Mouse (Mus musculus) liver, embryonic 12.5 days (tissue): ENCODE data around the gene Shisa9. TPM values are rescaled to one million over a fixed set of nuclear protein-coding genes. Genes with fewer than 3 reads are reported as not detected.

Experiments used
- ATAC-seq: fragments of 200-750 bp; cut with Nextera tagmentation; 2 replicates; pipeline ENCODE4 v1.8.0; 2017; ENCODE audit warnings: moderate number of reproducible peaks, mild to moderate bottlenecking, moderate library complexity
- H3K27ac ChIP-seq: fragments of 300-500 bp; sonication (generic); 2 replicates; pipeline ENCODE4 v1.5.1; 2016; ENCODE audit warnings: mild to moderate bottlenecking
- H3K27me3 ChIP-seq: fragments of 300-500 bp; sonication (generic); replicated peaks from 2 replicates; pipeline ENCODE4 v1.6.1; 2016; ENCODE audit warnings: mild to moderate bottlenecking, moderate library complexity
- H3K36me3 ChIP-seq: fragments of 300-500 bp; sonication (generic); 2 replicates; pipeline ENCODE4 v1.6.1; 2016; ENCODE audit warnings: mild to moderate bottlenecking, moderate library complexity
- H3K4me1 ChIP-seq: fragments of 300-500 bp; sonication (generic); 2 replicates; pipeline ENCODE4 v1.6.1; 2016
- H3K4me2 ChIP-seq: fragments of 300-500 bp; sonication (generic); 2 replicates; pipeline ENCODE4 v1.6.1; 2016; ENCODE audit warnings: mild to moderate bottlenecking, moderate library complexity
- H3K4me3 ChIP-seq: fragments of 300-500 bp; sonication (generic); 2 replicates; pipeline ENCODE4 v1.5.1; 2016; ENCODE audit warnings: mild to moderate bottlenecking, moderate library complexity
- H3K9ac ChIP-seq: fragments of 300-500 bp; sonication (generic); 2 replicates; pipeline ENCODE4 v1.6.1; 2016; ENCODE audit warnings: mild to moderate bottlenecking, moderate library complexity
- H3K9me3 ChIP-seq: fragments of 300-500 bp; sonication (generic); replicated peaks from 2 replicates; pipeline ENCODE4 v1.6.1; 2016; ENCODE audit warnings: mild to moderate bottlenecking, moderate library complexity
- WGBS: fragments of 180-500 bp; shearing (Covaris S2); methylation state at CpG from one replicate; pipeline ENCODE4 v1.1.7; 2016; ENCODE audit not compliant: insufficient replicate concordance; 5-methylcytosine and 5-hydroxymethylcytosine counted together
- polyA plus RNA-seq: library from polyadenylated mRNA; unstranded; fragments of >200 nt; fragmentation: Nextera tagmentation; extraction: Ambion mirVana; gene quantifications from 2 replicates; pipeline ENCODE4 v1.2.1, GENCODE M21; 2016

Shisa9 gene
- polyA plus RNA-seq, 1 experiment from 2014 or later: 0.60 TPM

GRCm38 (mm10) chr16:12076270-12076669, 92.4 kb downstream of the Shisa9 start:
- no peak overlapping the region for H3K4me3 ChIP-seq
- H3K27me3 ChIP-seq: no peaks in the 10 kb centered on the region
- H3K4me1 ChIP-seq: no peaks in the 10 kb centered on the region
- no peaks in the 10 kb centered on the region for H3K9me3 ChIP-seq
- whole genome bisulfite sequencing: 44% methylated on average over 3 of the region's 3 CpGs
- no peak overlapping the region for H3K27ac ChIP-seq
- H3K36me3 ChIP-seq: no peaks in the 10 kb centered on the region
- H3K9ac ChIP-seq: no peak overlapping the region
- ATAC-seq: no peak
- H3K4me2 ChIP-seq: no peak overlapping the region

DNA sequence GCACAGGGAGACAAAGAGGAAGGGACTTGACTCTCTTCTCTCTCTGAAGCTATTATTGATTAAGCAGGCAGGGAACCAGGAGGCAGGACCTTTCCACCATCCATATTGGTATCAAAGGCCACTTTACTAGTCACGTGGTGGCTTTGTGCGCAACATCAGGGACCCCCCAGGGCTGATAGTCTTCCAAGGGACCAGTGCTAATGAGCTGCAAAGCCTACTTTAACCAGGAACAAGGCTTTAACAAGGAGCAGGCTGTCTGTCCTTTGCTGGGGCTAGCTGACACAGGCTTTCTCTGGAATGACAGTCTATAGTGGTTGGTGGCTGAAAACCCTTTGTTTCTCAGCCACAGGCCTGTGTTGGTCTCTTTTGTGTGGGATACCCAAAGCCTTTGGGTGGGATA, 92.8 kb downstream of the Shisa9 start:
- H3K4me3 ChIP-seq: no peak overlapping the region
- H3K4me1 ChIP-seq: no peaks in the 10 kb centered on the region
- H3K9ac ChIP-seq: no peak overlapping the region
- H3K9me3 ChIP-seq: no peaks in the 10 kb centered on the region
- H3K4me2 ChIP-seq: no peak overlapping the region
- H3K27me3 ChIP-seq: no peaks in the 10 kb centered on the region
- ATAC-seq: no peak
- H3K27ac ChIP-seq: no peak overlapping the region
- H3K36me3 ChIP-seq: no peaks in the 10 kb centered on the region
- 59% methylated on average over 2 of the region's 2 CpGs for WGBS

DNA sequence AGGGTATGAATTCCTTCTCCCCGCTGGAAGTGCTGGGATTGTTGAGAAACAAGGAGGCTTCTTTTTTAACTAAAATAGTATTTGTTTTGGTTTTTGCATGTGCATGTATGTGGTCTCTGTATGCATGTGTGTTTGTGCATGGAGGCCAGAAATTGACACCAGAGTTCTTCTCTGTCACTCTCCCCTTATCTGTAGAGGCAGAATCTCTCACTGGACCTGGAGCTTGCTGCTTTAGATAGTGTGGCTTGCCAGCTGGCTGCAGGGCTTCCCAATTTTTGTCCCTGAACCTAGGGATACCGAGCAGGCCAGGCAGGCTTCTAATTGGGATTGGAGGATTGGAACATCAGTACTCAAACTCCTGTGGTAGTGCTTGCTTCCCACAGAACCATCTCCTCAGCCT, 99.2 kb downstream of the Shisa9 start:
- Histone ChIP-seq H3K9ac (no peak overlapping the region), H3K36me3 (no peaks in the 10 kb centered on the region), H3K9me3 (no peaks in the 10 kb centered on the region), H3K27ac (no peak overlapping the region), H3K27me3 (no peaks in the 10 kb centered on the region), H3K4me3 (no peak overlapping the region), H3K4me2 (no peak overlapping the region), H3K4me1 (peaks cover 8% of the 10 kb centered on the region; the same call in 1 of the 2 replicates)
- WGBS: 48% methylated on average over 2 of the region's 2 CpGs
- ATAC-seq: peak; percentile 40; the same call in 1 of the 2 replicates

DNA sequence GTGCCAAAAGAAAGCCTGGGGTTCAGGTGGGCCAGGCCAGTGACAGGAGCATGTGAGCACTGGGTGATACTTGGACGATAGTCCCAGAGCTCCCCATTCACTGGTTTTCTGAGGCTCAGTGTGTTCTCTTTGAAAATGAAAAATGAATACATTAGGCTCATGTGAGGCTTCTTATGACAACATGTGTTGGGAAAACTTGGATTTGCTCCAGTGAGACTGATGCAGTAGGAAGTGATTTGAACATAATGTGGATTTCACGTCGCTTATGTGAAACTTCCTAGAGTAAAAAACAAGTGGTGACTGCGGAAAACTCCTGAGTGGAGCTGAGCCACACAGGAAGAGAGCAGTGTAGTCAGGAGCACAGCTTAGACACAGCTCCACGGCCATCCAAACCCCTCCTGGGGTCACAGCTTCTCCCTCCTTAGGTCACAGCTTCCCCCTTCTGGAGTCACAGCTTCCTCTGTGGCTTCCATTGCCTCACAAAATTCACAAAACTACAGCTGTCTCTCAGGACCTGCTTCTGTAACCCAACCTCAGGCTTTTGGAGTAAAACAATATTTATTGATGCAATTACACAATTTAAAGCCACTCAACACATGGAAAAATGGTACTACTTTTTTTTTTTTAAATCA, 106.8 kb downstream of the Shisa9 start:
- no peak for ATAC-seq
- H3K9ac ChIP-seq: no peak overlapping the region
- no peaks in the 10 kb centered on the region for H3K36me3 ChIP-seq
- H3K4me1 ChIP-seq: no peaks in the 10 kb centered on the region
- H3K27me3 ChIP-seq: no peaks in the 10 kb centered on the region
- 39% methylated on average over 5 of the region's 5 CpGs for WGBS
- no peaks in the 10 kb centered on the region for H3K9me3 ChIP-seq
- H3K27ac ChIP-seq: no peak overlapping the region
- H3K4me3 ChIP-seq: no peak overlapping the region
- H3K4me2 ChIP-seq: no peak overlapping the region

GRCm38 (mm10) chr16:12093253-12093652, 109.3 kb downstream of the Shisa9 start:
- Histone ChIP-seq H3K36me3 (no peaks in the 10 kb centered on the region), H3K27ac (no peak overlapping the region), H3K4me2 (no peak overlapping the region), H3K9ac (no peak overlapping the region), H3K4me3 (no peak overlapping the region), H3K9me3 (no peaks in the 10 kb centered on the region), H3K4me1 (no peaks in the 10 kb centered on the region), H3K27me3 (no peaks in the 10 kb centered on the region)
- no peak for ATAC-seq
- 69% methylated on average over 4 of the region's 4 CpGs for WGBS

GRCm38 (mm10) chr16:12094784-12095315, 110.9 kb downstream of the Shisa9 start:
- Histone ChIP-seq H3K27ac (no peak overlapping the region), H3K36me3 (no peaks in the 10 kb centered on the region), H3K4me1 (no peaks in the 10 kb centered on the region), H3K9me3 (no peaks in the 10 kb centered on the region), H3K9ac (no peak overlapping the region), H3K4me3 (no peak overlapping the region), H3K27me3 (no peaks in the 10 kb centered on the region), H3K4me2 (no peak overlapping the region)
- 88% methylated on average over 7 of the region's 7 CpGs for WGBS
- no peak for ATAC-seq

- H3K27me3 ChIP-seq: no peaks in the 10 kb centered on the region
- H3K4me1 ChIP-seq: no peaks in the 10 kb centered on the region
- no peaks in the 10 kb centered on the region for H3K36me3 ChIP-seq
- WGBS: 48% methylated on average over 2 of the region's 2 CpGs
- no peak overlapping the region for H3K4me2 ChIP-seq
- no peak overlapping the region for H3K27ac ChIP-seq
- H3K9ac ChIP-seq: no peak overlapping the region
- no peaks in the 10 kb centered on the region for H3K9me3 ChIP-seq
- no peak overlapping the region for H3K4me3 ChIP-seq
- ATAC-seq: no peak
These were observed 111.5 kb downstream of the Shisa9 start for GRCm38 (mm10) chr16:12095365-12095764.

GRCm38 (mm10) chr16:12108436-12108835, 124.5 kb downstream of the Shisa9 start:
- WGBS: 71% methylated on average over 4 of the region's 4 CpGs
- Histone ChIP-seq H3K9me3 (no peaks in the 10 kb centered on the region), H3K4me1 (no peaks in the 10 kb centered on the region), H3K36me3 (no peaks in the 10 kb centered on the region), H3K4me2 (no peak overlapping the region), H3K9ac (no peak overlapping the region), H3K27ac (no peak overlapping the region), H3K4me3 (no peak overlapping the region), H3K27me3 (no peaks in the 10 kb centered on the region)
- ATAC-seq: no peak

DNA sequence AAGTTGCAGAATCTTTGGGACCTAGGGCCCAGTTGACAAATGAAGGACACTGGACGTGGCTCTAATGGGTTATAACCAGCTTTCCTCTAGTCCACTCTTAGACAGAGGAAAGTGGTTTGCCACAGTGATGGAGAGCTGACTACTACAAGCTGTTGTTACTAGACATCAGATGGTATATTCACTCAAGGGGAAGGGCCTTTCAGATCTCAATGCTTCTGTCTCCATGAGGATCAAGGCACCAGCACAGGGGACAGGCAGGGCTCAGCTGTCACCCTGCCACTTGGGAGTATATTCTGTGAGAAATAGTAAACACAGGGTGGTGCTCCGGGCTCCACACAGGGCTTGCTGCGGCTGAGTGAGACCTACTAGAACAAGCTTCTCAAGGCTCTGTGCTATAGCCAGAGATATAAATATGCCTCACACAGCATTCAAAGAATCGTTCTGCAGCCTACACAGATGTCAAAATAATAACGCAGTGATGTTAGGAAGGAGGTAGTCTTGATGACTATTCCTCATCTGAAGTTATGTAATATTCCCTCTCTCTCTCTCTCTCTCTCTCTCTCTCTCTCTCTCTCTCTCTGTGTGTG, 127.0 kb downstream of the Shisa9 start:
- H3K27ac ChIP-seq: no peak overlapping the region
- WGBS: 66% methylated on average over 5 of the region's 5 CpGs

GRCm38 (mm10) chr16:12114396-12114795, 130.5 kb downstream of the Shisa9 start:
- WGBS: 64% methylated on average over 5 of the region's 5 CpGs
- no peaks in the 10 kb centered on the region for H3K36me3 ChIP-seq
- H3K9ac ChIP-seq: no peak overlapping the region
- no peak overlapping the region for H3K27ac ChIP-seq
- no peak for ATAC-seq
- no peak overlapping the region for H3K4me2 ChIP-seq
- H3K4me1 ChIP-seq: no peaks in the 10 kb centered on the region
- no peaks in the 10 kb centered on the region for H3K9me3 ChIP-seq
- H3K4me3 ChIP-seq: no peak overlapping the region
- no peaks in the 10 kb centered on the region; the same call in 1 of the 2 replicates for H3K27me3 ChIP-seq

More for the DNA sequence above, 127.0 kb downstream of the Shisa9 start:
- Histone ChIP-seq H3K27me3 (no peaks in the 10 kb centered on the region; the same call in 1 of the 2 replicates), H3K9ac (no peak overlapping the region), H3K4me2 (no peak overlapping the region), H3K36me3 (no peaks in the 10 kb centered on the region), H3K4me3 (no peak overlapping the region), H3K4me1 (no peaks in the 10 kb centered on the region), H3K9me3 (no peaks in the 10 kb centered on the region)
- no peak for ATAC-seq

DNA sequence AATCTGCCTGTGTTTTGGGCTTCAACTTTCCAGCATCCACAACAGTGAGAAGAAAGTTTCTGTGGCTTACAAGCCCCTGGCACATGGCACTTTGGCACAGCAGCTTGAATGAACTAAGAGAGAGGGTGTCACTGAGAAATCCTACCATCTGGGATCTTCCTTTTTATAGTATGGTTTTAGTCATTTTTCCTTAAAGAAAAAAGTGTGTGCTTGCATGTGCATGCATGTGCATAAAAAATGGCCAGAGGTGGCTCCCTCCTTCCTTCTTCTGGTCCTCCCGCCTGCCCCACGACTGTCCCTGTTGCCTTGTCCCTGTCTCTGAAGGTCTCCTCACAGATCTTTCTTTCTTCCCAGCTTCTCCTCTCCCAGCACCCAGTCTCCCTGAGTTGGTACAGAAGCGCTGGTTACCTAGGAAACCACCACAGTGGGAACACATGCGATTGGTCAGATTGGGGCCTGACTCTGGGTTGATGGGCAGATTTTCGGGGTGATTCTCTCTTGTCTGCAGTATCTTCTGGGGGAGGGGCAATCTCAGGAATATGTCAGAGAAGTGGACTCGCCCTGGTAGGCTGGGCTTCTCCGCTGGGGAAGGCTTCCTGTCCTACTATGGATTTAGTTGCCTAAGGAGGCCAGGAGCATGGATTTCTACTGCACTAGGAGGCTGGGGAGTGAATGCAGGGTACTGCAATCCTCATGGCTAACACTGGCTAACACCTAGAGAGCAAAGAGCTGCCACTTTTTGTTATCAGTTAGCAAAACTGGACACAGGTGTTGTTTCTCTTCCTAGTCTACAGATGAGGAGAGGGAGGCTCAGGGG, 131.3 kb downstream of the Shisa9 start:
- ATAC-seq: no peak
- H3K27me3 ChIP-seq: no peaks in the 10 kb centered on the region; the same call in 1 of the 2 replicates
- no peaks in the 10 kb centered on the region for H3K4me1 ChIP-seq
- H3K9ac ChIP-seq: no peak overlapping the region
- H3K27ac ChIP-seq: no peak overlapping the region
- no peaks in the 10 kb centered on the region for H3K36me3 ChIP-seq
- no peaks in the 10 kb centered on the region for H3K9me3 ChIP-seq
- H3K4me2 ChIP-seq: no peak overlapping the region
- WGBS: 56% methylated on average over 7 of the region's 7 CpGs
- H3K4me3 ChIP-seq: no peak overlapping the region

GRCm38 (mm10) chr16:12116926-12117325, 133.0 kb downstream of the Shisa9 start:
- Histone ChIP-seq H3K27me3 (no peaks in the 10 kb centered on the region; the same call in 1 of the 2 replicates), H3K4me3 (no peak overlapping the region), H3K36me3 (no peaks in the 10 kb centered on the region), H3K27ac (no peak overlapping the region), H3K9me3 (no peaks in the 10 kb centered on the region), H3K4me1 (no peaks in the 10 kb centered on the region), H3K9ac (no peak overlapping the region), H3K4me2 (no peak overlapping the region)
- no peak for ATAC-seq
- WGBS: 84% methylated on average over 1 of the region's 1 CpGs
